Mouse (Mus musculus): Measurements from ENCODE around the gene Pitpna.

- no peak for TF ChIP-seq HCFC1 (IDR thresholded peaks at IDR 0.05; ENCODE audit: borderline replicate concordance, insufficient read depth, low read length)
- no peak for TF ChIP-seq MAFK (IDR thresholded peaks at IDR 0.05; ENCODE audit: insufficient read depth, low read depth, low read length)
- no peak for TF ChIP-seq ZC3H11A (IDR thresholded peaks at IDR 0.05; ENCODE audit: borderline replicate concordance, low read depth, low read length)
Measured at GRCm38 (mm10) chr11:75596726-75597255, 8.9 kb downstream of the Pitpna start.
